Mouse (Mus musculus): ENCODE results near the gene Asb4. TPM values are rescaled to one million over a fixed set of nuclear protein-coding genes. Genes with fewer than 3 reads are reported as not detected.

The Asb4 gene
- total RNA-seq, 2 experiments from 2014 or later = 1.1 to 1.2 TPM

Other genes with a start within 250 kb of the Asb4 start
- gene Pon1, start 189.4 kb upstream of the Asb4 start, total RNA-seq (2021) = not detected
- gene Pon3, start 127.1 kb upstream of the Asb4 start, total RNA-seq (2021) = 1 to 10 TPM; 2.2 to 2.4 TPM
- gene Pon2, start 84.9 kb upstream of the Asb4 start, total RNA-seq (2021) = 10 to 100 TPM; 17.6 to 18.7 TPM
- 10 to 100 TPM in 1 of 2 experiments, 1 to 10 TPM in 1; 4.3 to 10.8 TPM for gene Pdk4, start 112.9 kb downstream of the Asb4 start, total RNA-seq (2021)